Mouse (Mus musculus) T-helper 17 cell (primary cell): ENCODE results near the gene Kif1b.

Experiments
- in situ Hi-C, 2 experiments: fragments of 300-600 bp; cut with MboI, MseI; formaldehyde crosslinking; loops; 1 replicate in 1 of 2; 2 replicates in 1 of 2; pipeline ENCODE4 v1.15.1; 2025; ENCODE audit warnings: high pct_unique_total_duplicates in 2 of 2

Gene Kif1b

DNA sequence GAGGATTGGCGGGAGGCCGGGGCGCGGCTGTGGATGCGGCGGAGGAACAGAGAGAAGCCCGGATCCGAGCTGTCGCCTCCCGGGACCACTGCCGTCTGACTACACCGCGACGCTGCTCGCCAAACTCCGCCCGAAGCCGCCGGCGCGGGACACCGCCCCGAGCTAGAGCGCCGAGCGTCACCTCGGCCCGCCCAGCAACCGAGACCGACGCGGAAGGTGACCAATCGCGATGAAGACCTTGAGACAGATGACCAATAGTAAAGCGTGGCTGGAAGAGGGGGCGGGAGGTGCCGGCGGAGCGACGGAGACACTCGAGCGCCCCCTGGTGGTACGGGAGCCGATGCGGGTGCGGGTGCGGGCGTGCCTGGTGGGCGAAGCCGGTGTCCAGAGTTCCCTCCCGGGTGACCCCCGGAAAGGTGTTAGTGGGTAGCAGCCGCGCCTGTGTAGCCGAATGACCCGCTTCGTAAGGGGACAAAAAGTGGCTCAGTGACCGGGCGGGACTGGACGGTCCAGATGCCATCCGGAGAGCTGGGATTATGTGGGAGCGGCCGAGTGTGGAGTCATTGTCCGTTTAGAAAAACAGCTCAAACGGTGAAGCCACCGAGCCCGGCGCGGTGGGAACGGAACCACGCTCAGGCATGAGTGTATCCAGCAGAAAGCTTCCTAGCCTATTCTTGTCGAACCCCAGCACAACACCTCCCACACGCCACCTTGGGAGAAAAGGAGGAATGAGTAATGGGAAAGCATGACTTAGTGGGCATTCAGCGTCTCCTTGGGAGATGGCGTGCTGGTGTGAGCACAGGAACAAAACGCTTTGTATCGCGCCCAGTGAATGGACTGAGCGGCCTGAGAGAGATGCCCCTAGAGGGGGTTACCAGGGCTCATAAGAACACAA, at the start of gene Kif1b:
Kif1b (minus strand) TSS at position 98 of the 895 bp plus-strand sequence.
- in situ Hi-C loops, result no loop called here

DNA sequence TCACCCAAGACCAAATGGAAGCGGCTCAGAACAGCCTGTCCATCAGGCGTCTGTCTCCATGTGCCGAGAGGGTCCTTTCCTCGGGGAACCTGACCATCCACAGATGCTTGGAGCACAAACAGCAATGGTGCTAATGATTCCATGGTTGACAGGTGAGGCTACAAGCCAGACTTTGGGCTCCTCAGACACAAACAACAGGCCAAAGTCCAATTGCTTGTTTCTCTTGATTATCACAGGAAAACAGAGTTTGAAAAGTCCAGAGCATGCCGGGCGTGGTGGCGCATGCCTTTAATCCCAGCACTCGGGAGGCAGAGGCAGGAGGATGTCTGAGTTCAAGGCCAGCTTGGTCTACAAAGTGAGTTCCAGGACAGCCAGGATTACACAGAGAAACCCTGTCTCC, 47.2 kb upstream of the Kif1b start:
- in situ Hi-C loops, result no loop called here

- in situ Hi-C loops, result no loop called here
Observed at GRCm38 (mm10) chr4:149351596-149352150, 44.2 kb upstream of the Kif1b start.

- in situ Hi-C loops, result no loop called here
Observed at GRCm38 (mm10) chr4:149348963-149349362, 41.5 kb upstream of the Kif1b start.

DNA sequence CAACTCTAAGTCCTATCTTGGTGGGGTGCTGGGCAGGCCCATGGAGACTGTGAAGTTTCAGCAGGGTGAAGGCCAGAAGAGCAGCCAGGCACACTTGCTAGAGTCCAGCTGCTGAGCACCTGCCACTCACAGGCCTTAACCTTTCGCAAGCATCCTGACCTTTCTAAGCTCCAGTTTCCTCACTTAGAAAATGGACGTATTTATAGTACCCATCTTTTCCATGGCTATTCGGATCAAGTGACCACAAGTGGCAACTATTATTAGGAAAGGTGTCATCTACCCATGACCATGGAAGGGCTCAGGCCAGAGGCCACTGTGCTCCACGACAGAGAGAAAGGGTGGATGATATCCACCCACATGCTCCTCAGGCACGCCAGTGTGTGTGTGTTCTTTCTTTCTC, 38.4 kb upstream of the Kif1b start:
- in situ Hi-C loops, result no loop called here

DNA sequence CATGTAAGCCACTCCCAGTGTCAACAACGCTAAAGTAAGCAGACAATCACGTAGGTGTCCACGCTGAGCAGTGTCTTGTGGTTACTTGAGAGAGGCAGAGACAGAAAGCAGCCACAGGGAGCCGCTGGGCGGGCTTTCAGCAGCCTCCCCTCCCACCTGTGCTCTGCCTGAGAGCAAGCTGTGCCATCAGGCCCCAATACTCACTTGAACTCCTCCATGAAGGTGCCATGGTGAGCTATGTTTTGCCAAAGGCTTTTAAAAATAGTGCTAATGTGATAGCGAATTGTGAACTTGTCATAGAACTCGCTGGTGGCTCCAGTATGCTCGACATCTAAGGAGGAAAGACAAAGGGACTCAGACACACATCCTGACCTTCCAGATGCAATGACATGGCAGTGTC, 36.8 kb upstream of the Kif1b start:
- in situ Hi-C loops, result no loop called here

GRCm38 (mm10) chr4:149340680-149341079, 33.2 kb upstream of the Kif1b start:
- in situ Hi-C loops, result no loop called here

DNA sequence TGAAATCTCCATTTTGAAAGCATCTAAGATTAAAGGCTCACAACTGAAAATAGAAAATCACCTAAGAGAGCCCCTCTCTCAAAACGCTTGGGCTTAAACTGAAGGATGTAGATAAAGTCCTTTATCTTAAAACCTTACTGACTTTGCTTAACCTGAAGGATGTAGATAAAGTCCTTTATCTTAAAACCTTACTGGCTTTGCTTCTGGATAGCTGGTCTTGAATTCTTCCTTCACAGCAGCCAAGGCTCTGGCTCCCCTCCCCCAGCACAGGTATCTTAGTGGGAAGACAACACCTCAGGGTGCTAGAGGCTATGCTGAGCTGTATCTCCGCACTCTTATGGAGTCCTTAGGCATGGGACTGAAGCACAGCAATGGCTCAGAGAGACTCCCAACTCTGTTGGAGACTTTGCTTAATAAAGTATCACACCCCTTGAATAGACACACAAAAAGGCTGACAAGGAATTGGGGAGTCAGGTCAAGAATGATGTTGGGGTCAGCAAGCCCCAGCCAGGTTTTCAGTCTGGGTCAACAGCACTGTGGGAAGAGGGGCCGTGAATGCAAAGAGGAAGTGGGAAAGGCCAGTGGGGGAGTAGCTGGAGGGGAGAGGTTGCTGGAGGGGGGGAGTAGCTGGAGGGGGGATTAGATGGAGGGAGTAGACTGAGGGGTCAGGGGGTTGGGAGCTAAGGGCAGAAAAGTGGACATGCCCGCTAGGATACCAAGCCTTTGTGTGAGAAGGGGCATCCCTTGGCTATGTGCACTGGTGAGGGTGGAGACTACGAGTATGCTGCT, 32.1 kb upstream of the Kif1b start:
- in situ Hi-C loops, result no loop called here

- in situ Hi-C loops, result no loop called here
Observed at GRCm38 (mm10) chr4:149338137-149338536, 30.6 kb upstream of the Kif1b start.

DNA sequence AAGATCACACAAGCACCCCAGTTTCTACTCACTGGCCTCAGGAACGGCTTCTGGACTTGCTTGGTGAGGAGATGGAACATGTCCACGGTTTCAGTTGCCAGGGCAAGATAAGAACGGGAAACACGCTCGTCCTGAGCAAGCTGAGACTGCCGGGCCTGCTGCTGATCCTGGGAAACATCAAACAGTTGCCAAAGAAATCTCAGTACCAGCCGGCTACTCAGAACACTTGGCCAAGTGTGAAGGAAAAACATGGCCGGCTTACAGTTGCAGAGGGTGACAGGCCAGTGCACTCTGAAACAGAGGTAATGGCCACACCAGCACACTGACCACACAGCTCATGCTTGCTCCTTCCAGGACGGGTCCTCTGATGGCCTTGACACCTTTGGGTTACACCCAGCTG, 29.9 kb upstream of the Kif1b start:
- in situ Hi-C loops, result no loop called here

DNA sequence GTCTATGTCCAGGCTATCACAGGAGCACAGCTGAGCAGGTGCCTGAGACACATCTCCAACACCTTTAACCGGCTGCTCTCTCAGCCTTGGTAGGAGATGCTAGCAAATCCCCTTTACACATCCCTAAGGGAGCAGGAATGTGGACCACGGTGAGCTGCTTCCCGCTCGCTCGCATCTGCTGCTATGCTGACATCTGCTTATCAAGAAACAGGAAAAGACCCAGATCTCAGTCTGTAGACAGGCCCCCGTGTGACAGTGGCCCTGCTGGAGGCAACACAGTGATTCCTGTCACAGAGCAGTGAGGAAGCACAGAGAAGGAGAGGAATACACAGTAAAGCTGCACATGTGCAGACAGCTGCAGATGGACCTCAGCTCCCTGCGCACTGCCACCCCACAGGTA, 28.8 kb upstream of the Kif1b start:
- in situ Hi-C loops, result no loop called here

- in situ Hi-C loops, result no loop called here
Observed at GRCm38 (mm10) chr4:149334881-149335280, 27.4 kb upstream of the Kif1b start.

DNA sequence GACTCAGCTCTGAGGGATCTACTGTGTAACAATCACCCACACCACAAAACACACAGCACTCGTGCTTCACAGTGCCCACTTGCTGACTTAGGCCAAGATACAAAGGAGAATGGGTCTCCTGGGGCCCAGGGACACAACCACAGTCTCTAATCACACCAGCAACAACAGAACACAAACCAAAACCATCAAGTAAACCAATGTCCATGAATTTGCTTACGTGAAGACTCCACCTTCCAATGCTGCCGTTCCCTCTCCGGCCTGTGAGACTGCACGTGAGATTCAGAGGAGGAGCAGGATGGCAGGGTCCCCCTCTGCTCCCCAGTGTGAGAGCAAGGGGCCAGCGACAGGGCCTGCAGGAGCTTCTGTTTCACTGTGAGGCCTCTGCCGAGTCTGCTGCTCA, 25.2 kb upstream of the Kif1b start:
- in situ Hi-C loops, result no loop called here

DNA sequence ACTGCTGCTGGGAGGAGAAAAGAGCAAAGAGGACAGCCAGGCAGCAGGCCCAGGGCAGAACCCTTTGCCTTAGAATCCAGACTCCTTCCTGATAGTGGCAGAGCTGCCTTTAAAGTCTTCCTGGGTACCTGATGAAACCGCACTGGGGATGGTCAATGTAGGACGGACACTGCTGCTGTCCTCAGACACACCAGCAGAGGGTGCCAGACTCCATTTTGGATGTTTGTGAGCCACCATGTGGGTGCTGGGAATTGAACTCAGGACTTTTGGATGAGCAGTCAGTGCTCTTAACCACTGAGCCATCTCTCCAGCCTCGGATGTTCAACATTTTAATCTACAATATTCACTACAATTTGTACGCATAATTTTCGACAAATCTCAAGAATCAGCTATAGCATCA, 23.0 kb upstream of the Kif1b start:
- in situ Hi-C loops, result no loop called here

DNA sequence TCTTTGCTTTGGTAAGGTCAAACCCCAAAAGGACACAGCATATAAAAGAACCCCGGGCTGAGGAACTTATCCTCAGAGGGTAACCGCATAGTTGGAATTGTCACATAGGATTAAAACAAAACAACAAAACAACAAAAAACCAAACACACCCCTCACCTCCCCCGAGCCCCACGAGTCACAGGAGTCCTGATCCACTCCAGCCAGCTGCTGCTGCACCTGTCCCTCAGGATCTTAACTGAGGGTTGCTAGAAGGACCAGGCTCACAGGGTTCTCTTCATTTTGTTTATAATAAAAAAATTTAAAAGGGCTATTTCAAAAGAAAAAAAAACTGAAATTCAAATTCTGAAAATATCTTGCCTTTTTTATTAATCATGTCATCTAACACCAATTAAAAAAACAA, 21.2 kb upstream of the Kif1b start:
- in situ Hi-C loops, result loop anchor here in 1 of 2 experiments (5.0 kb wide), 1 partner anchor 666 kb away; no protein-coding TSS in a partner anchor

DNA sequence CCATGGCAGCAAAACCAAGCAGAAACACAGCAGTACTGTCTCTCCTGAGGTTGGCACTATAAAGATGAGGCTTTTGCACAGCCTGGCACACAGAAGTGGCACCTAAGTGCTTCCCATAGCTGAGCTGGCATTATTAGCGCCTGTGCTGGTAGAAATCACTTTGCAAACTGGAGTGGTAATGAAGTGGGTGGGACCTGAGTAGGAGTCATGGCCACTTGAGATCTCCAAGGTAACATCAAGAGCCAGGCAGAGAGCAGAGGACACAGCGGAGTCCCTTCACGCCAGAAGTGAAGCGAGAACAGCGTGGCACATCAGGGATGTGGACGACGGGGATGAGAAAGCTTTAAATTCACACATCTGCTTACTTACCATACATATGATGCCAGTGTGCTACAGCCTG, 19.8 kb upstream of the Kif1b start:
- in situ Hi-C loops, result loop anchor here in 1 of 2 experiments (5.0 kb wide), 1 partner anchor 665 kb away; no protein-coding TSS in a partner anchor

GRCm38 (mm10) chr4:149325411-149326162, 18.1 kb upstream of the Kif1b start:
- in situ Hi-C loops, result loop anchor here in 1 of 2 experiments (5.0 kb wide), 1 partner anchor 663 kb away; no protein-coding TSS in a partner anchor

- in situ Hi-C loops, result no loop called here
Observed at GRCm38 (mm10) chr4:149323730-149324129, 16.2 kb upstream of the Kif1b start.

GRCm38 (mm10) chr4:149322718-149323117, 15.2 kb upstream of the Kif1b start:
- in situ Hi-C loops, result no loop called here

DNA sequence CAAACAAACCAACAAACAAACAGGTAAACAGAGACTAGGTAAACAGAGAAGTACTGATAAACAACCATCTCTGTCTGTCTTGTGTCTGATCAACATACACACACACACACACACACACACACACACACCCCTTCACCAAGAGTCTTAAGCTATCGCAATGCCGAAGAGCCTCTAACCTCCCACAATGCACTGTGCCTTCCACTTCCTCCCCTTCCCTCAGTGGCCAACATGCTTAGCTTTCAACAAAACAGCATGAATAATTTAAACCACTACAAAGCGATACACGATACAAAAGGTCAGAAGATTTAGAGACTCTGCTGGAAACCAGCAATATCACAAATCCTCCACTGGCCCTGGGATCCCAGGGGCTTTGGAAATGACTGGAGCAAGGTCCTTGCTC, 14.8 kb upstream of the Kif1b start:
- in situ Hi-C loops, result no loop called here

DNA sequence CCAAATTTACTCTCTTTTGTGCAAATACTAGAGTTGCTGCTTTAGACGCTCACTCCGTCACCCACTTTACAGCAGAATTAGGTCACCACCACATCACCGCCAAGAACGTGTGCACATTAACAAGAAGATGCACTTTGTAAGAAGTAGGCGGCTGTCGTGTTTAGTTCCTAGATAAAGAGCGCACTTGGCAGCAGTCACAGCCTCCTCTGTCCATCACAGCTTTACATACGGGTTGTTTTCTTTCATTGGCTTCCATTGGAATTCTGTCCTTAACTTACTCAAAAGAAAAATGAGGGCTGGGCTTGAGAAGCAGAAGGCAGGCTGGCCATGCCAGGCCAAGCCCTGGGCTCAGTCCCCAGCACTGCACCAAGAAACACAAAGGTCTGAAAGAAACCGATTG, 11.6 kb upstream of the Kif1b start:
- in situ Hi-C loops, result no loop called here
